Mouse (Mus musculus) brain, embryonic 14.5 days (tissue): ENCODE results near the gene H2-D1.

Experiments used
- CTCF ChIP-seq: fragments of 200-500 bp; IDR thresholded peaks from 2 replicates; pipeline ENCODE4 v1.5.1; 2012; ENCODE audit warnings: inconsistent platforms, mild to moderate bottlenecking, moderate library complexity, borderline replicate concordance; ENCODE audit not compliant: insufficient read depth, insufficient read length; ENCODE audit errors: extremely low read depth
- POLR2A ChIP-seq: fragments of 200-500 bp; IDR thresholded peaks from 2 replicates; pipeline ENCODE4 v1.6.1; 2012; ENCODE audit warnings: mild to moderate bottlenecking, inconsistent platforms, borderline replicate concordance; ENCODE audit not compliant: poor library complexity, insufficient read depth, insufficient read length, severe bottlenecking; ENCODE audit errors: extremely low read depth

GRCm38 (mm10) chr17:35236996-35237395, 25.5 kb upstream of the H2-D1 start:
- TF ChIP-seq CTCF = no peak
- TF ChIP-seq POLR2A = no peak
